Mouse (Mus musculus) embryonic fibroblast, embryonic 13.5 days (primary cell): ENCODE measurements around the gene Zer1. TPM values are rescaled to one million over a fixed set of nuclear protein-coding genes. Genes with fewer than 3 reads are reported as not detected.
"Not testable (repeated sequence)": the region's sequence is repeated elsewhere in the genome, so short reads cannot be mapped to it uniquely, and the experiment has no call there.

ENCODE experiments used
- H3K27ac ChIP-seq: 2 replicates; pipeline ENCODE4 v1.5.1; 2012; ENCODE audit warnings: low read length, control low read depth, inconsistent platforms; ENCODE audit not compliant: insufficient read depth
- H3K4me1 ChIP-seq: 2 replicates; pipeline ENCODE4 v1.6.1; 2011; ENCODE audit warnings: low read length; ENCODE audit not compliant: control insufficient read depth, insufficient read depth
- H3K4me3 ChIP-seq: 2 replicates; pipeline ENCODE4 v1.5.1; 2011; ENCODE audit warnings: mild to moderate bottlenecking, control low read depth, low read length; ENCODE audit not compliant: insufficient read depth
- CTCF ChIP-seq: IDR thresholded peaks from 2 replicates; pipeline ENCODE4 v1.5.1; 2011; ENCODE audit warnings: mild to moderate bottlenecking, control low read depth, low read length, moderate library complexity, borderline replicate concordance; ENCODE audit not compliant: insufficient read depth
- POLR2A ChIP-seq: IDR thresholded peaks from 2 replicates; pipeline ENCODE4 v1.6.1; 2011; ENCODE audit warnings: low read depth, mild to moderate bottlenecking, control low read depth, low read length, moderate library complexity
- polyA plus RNA-seq: library from polyadenylated mRNA; stranded (reverse); fragments of >200 nt; gene quantifications from 2 replicates; pipeline ENCODE4 v1.2.4, GENCODE M21; 2011; ENCODE audit warnings: low read depth; ENCODE audit not compliant: missing spikeins, insufficient read length

The Zer1 gene
- polyA plus RNA-seq = 15.2 and 21.4 TPM in 2 replicates

DNA sequence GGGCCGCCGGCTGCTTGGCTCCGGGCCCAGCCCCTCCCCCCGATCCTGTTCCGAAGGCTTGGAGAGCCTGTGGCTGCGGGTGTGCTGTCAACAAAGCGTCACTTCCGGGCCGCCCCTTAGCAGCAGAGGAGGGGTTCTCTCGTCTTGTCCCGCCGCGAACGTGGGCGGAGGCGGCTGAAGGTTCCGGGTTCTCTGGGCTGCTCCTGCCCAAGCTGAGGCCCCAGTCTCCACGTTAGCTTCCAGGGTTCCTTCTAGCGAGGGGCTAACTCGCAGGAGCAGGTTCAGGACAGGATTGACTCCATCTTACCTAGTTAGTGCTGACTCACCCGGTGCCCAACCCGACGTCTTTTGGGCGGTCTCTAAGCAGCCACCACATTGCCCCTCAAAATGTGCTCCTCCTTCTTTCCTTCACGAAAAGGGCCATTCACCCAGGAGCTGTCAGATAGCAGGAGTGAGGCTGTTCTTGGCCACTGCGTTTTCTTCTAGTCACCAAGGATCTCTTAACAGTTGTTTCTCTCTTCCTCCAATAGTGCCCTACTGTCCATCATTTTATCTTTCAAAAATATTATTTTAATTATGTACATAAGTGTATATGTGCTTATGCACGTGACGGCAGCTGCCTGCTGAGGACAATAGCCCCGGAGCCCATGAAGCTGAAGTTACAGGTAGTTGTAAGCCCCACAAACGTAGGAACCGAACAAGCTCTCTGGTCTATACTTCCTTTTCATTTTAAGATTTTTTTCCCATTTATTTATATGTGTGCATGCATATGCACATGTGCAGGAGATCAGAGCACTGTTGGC lies at the start of gene Zer1:
Gene Zer1 (minus strand): TSS at position 114 of the 803 bp plus-strand sequence.
- TF ChIP-seq CTCF (no peak), POLR2A (peak; percentile 92)
- Histone ChIP-seq H3K27ac (peak within 1 kb of the TSS; percentile 51), H3K4me1 (no peaks in the 10 kb centered on the region), H3K4me3 (peak within 1 kb of the TSS; percentile 65)

DNA sequence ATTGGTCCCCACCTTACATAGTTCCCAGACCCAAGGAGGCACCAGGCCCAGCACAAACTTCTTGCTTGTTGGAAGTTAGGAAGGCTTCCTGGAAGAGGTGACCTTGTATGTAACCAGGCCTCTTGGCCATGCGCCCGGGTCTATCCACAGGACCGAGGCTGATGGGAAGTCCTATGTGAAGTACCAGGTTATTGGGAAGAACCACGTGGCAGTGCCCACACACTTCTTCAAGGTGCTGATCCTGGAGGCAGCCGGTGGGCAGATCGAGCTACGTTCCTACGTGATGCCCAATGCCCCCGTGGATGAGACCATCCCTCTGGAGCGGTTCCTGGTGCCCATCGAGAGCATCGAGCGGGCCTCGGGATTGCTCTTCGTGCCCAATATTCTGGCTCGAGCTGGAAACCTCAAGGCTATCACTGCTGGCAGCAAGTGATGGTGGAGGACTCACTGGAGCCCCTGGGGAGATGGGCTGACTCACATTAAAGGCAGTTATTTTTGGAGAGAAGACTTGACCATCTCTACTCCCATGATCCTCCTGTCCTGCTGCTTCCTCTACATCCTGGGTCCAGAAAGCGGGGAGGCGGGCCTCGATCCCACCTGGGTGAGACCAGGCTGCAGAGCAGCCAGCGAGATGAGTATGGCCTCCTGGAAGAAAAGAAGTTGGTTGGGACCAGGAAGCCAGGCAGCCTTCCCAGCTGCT lies 49.3 kb upstream of the Zer1 start:
- Histone ChIP-seq H3K27ac (no peak overlapping the region), H3K4me3 (no peak overlapping the region), H3K4me1 (peaks cover 3% of the 10 kb centered on the region; the same call in 1 of the 2 replicates)
- TF ChIP-seq CTCF = no peak
- no peak for TF ChIP-seq POLR2A

DNA sequence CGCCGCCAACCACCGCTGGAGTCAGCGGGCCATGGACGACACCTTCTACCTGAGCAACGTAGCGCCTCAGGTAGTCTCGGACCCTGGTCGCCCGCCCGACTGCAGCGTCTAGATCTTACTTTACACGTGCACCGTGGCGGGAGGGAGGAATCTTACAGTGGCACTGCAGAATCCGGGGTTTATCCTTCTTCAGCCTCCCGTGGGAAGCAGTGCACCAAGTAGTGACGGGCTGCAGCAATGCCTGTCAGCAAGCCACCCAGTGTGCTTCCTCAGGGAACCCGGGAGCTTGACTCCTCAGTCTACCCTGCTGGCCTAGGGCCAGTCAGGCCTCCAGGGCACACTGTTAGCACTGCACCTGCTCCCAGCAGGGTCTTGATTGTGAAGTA lies 47.6 kb upstream of the Zer1 start:
- 0 out of 2 replicates have a peak, but pooled peaks cover under 1% of the 10 kb centered on the region for H3K4me1 ChIP-seq
- peak overlapping the region; percentile 49 for H3K4me3 ChIP-seq
- no peak for TF ChIP-seq POLR2A
- H3K27ac ChIP-seq = no peak overlapping the region

DNA sequence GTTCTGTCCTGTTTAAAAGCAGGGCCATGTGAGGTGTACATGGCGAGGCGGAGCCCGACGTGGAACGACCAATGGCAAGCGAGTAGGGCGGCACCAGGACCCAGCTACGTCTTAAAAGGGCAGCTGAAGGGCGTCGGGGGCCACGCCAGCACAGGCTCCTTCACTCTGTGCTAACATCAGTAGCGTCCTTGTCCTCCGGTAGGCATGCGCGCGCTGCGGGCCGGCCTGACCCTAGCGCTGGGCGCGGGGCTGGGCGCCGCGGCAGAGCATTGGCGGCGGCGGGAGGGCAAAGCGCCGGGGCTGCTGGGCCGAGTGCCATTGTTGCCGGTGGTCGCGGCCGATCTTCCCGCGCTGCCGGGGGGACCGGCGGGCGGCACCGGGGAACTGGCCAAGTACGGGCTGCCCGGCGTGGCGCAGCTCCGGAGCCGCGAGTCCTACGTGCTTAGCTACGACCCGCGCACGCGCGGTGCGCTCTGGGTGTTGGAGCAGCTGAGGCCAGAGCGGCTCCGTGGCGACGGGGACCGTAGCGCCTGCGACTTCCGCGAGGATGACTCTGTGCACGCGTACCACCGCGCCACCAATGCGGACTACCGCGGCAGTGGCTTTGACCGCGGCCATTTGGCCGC lies 47.1 kb upstream of the Zer1 start, which contains the start of gene Endog:
Gene Endog (plus strand): TSS at position 123 of the 626 bp plus-strand sequence.
- Histone ChIP-seq H3K4me1 (no peaks in the 10 kb centered on the region), H3K4me3 (peak within 1 kb of the TSS; percentile 49), H3K27ac (0 out of 2 replicates have a peak within 1 kb of the TSS, but pooled peaks have one; percentile 28)
- TF ChIP-seq CTCF (no peak), POLR2A (peak; percentile 98)

DNA sequence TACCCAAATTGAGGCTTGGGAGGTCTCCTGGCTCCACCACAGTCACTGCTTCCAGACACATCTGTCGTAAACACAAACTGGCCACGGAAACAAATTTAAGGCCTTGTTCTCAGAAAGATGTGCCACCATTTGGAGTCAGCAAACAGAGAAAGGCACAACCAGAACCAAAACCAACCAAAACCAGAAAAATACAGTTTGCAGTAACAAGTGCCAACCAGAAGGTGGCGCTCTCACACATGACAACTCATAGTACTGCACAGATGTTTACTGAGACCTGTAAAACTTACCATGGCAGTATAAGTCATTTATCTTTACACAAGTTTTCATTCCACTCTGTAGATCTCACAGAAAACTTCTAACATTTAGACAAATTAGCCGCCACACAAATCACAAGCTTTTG lies 42.3 kb upstream of the Zer1 start:
- no peaks in the 10 kb centered on the region for H3K4me1 ChIP-seq
- H3K4me3 ChIP-seq = no peak overlapping the region
- H3K27ac ChIP-seq = no peak overlapping the region
- TF ChIP-seq POLR2A (no peak), CTCF (no peak)

DNA sequence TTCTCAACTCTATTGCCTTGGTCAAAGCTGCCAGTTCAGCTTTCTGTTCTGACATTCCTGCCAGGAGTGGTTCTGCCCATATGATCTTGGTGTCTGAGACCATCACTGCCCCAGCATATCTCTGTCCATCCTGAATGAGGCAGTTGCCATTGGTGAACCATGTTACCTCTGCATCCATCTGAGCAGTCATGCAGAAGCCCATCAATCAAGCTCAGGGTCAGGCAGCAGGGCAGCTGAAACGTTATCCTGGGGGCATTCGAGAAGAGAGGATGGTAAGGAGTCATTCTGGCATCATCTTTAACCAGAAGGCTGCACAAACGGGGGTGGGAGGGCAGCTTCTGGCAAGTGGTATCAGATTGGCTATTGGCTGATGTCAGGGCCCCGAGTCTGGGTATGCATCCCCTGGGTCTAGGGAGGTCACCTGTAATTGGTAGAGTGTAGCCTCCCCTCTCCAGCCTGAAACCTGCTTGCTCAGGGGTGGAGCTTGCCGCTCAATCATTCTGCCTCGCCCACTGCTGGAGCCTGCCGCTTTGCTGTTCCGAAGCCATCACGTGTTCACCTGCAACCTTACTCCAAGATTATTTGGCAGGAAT lies 40.1 kb upstream of the Zer1 start:
- Histone ChIP-seq H3K4me1 (no peaks in the 10 kb centered on the region), H3K27ac (no peak overlapping the region), H3K4me3 (no peak overlapping the region)
- TF ChIP-seq CTCF = no peak
- TF ChIP-seq POLR2A = no peak

DNA sequence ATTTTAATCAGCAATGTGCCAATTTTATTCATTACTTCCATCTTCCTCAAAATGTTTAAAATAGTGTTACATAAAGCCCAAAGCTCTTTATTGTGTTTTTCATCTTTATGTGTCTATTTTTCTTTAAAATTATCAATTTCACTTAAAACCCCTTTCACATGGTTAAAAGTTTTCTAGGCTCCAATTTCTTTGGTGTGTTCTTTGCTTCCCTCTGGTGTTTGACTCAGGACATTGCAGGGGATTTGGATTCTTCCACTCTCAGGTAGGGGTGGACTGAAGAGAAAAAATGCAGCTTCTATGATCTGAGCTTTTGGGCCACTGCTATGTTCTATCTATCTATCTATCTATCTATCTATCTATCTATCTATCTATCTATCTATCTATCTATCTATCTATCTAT lies 37.4 kb upstream of the Zer1 start:
- Histone ChIP-seq H3K4me1 (no peaks in the 10 kb centered on the region), H3K4me3 (no peak overlapping the region), H3K27ac (no peak overlapping the region)
- TF ChIP-seq CTCF (no peak), POLR2A (no peak)

DNA sequence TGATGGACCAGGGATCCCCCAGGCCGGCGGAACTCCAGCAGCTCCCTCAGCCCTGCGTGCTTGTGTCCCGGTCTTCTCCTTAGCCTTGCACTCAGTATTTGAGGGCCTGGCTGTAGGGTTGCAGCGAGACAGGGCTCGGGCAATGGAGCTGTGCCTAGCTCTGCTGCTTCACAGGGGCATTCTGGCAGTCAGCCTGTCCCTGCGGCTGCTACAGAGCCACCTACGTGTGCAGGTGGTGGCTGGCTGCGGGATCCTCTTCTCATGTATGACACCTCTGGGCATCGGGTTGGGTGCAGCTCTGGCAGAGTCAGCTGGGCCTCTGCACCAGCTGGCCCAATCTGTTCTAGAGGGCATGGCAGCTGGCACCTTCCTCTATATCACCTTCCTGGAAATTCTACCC lies 35.5 kb upstream of the Zer1 start:
- not testable (repeated sequence) for H3K4me3 ChIP-seq, H3K4me1 ChIP-seq, H3K27ac ChIP-seq

DNA sequence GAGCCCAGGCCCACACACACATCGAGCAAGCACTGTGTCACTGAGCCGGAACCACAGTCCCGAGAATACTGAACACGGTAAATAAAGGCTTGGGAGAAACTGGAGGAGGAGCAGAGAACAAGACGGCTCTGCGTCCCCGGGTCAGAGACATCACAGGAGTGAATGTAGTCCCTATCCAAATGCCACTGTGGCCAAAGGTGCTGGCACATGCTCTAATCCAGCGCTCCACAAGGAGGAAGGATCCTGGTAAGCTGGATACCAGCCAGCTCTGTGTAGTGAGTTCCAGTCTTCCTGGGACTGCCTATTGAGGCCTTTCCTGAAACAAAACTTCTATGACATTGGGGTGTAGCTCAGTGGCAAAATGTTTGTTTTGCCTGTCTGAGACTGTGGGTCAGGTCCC lies 28.2 kb upstream of the Zer1 start:
- Histone ChIP-seq H3K4me1 (no peaks in the 10 kb centered on the region), H3K27ac (no peak overlapping the region), H3K4me3 (no peak overlapping the region)
- TF ChIP-seq CTCF (no peak), POLR2A (no peak)
